Mouse (Mus musculus): ENCODE measurements at regions not wholly inside any gene's neighbourhood (a gene's known extent, or its start where the extent isn't known, plus 50 kb on each side); places are given as distances from the start of the nearest gene placed in this dataset.

GRCm38 (mm10) chrX:19084435-19084834 lies 396.7 kb downstream of the Tex13c3 start:
- TF ChIP-seq CTCF (IDR thresholded peaks at IDR 0.05; ENCODE audit: borderline replicate concordance, insufficient read depth, low read depth, low read length) = no peak
- no peak for TF ChIP-seq POLR2A (IDR thresholded peaks at IDR 0.05; ENCODE audit: borderline replicate concordance, insufficient read depth, low read length)

Measured in cerebellum, adult 2 months (tissue).